12 mouse cellular contexts compared by ENCODE assay signal in the genomic region with DNA sequence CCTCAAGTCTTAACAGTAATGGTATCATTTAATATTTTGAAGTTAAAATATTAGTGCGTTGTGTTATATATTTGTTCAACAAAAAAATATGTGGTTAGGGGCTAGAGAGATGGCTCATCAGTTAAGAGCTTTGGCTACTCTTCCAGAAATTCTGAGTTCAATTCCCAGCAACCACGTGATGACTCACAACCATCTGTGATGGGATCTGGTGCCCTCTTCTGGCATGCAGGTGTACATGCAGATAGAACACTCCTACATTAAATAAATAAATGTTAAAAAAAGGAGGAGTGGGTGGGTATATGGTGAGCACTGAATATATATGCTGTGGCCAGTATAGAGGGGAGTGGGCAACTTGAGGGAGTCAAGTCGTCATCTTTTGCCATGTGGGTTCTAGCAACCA. TPM values are rescaled to one million over a fixed set of nuclear protein-coding genes. Genes with fewer than 3 reads are reported as not detected.
DNase-seq lines count a peak whose midpoint lies in the region; ATAC-seq and TF ChIP-seq lines count a peak whose summit lies in the region.
"Had no signal": no experiment of that assay in that cellular context is flagged by ENCODE, and none has a peak within 500 bp of the region (broad histone marks: within the 10 kb centered on the region; RNA-seq: fewer than 3 reads in every experiment).

No protein-coding gene starts in this region.

- no peak for ATAC-seq in neural tube, embryonic 15.5 days (ENCODE audit: low FRiP score)

- no peaks in the 10 kb centered on the region for H3K9me3 ChIP-seq in neural tube, embryonic 15.5 days (replicated peaks)
- H3K9me3 ChIP-seq: embryonic facial prominence, embryonic 12.5 days; kidney, embryonic 15.5 days; limb, embryonic 12.5 days; megakaryocyte, embryonic 14.5 days had no signal

- H3K36me3 ChIP-seq in neural tube, embryonic 15.5 days, result peaks cover 47% of the 10 kb centered on the region

- 83% methylated on average over 3 of the region's 3 CpGs for WGBS in neural tube, embryonic 15.5 days

- no peak overlapping the region for H3K4me3 ChIP-seq in gastrocnemius, adult 2 months
- no peak overlapping the region for H3K4me3 ChIP-seq in neural tube, embryonic 15.5 days (replicated peaks)
- H3K4me3 ChIP-seq: embryonic facial prominence, embryonic 12.5 days; kidney, embryonic 15.5 days; limb, embryonic 12.5 days; megakaryocyte, embryonic 14.5 days had no signal

- no peak overlapping the region for H3K4me2 ChIP-seq in neural tube, embryonic 15.5 days
- H3K4me2 ChIP-seq: embryonic facial prominence, embryonic 12.5 days; kidney, embryonic 15.5 days; limb, embryonic 12.5 days had no signal

- peaks cover 5% of the 10 kb centered on the region for H3K4me1 ChIP-seq in neural tube, embryonic 15.5 days
- H3K4me1 ChIP-seq: embryonic facial prominence, embryonic 12.5 days had no signal

- peak; percentile 42 for TF ChIP-seq CTCF in gastrocnemius, adult 2 months (IDR thresholded peaks at IDR 0.05)

- H3K27me3 ChIP-seq in neural tube, embryonic 15.5 days (replicated peaks), result no peaks in the 10 kb centered on the region
- H3K27me3 ChIP-seq: embryonic facial prominence, embryonic 12.5 days; kidney, embryonic 15.5 days; limb, embryonic 12.5 days; megakaryocyte, embryonic 14.5 days had no signal

- no peak overlapping the region for H3K27ac ChIP-seq in gastrocnemius, adult 2 months
- no peak overlapping the region for H3K27ac ChIP-seq in neural tube, embryonic 15.5 days (replicated peaks)
- H3K27ac ChIP-seq: embryonic facial prominence, embryonic 12.5 days; kidney, embryonic 15.5 days; limb, embryonic 12.5 days had no signal

- H3K9ac ChIP-seq in neural tube, embryonic 15.5 days (replicated peaks), result no peak overlapping the region
- H3K9ac ChIP-seq: embryonic facial prominence, embryonic 12.5 days; kidney, embryonic 15.5 days; limb, embryonic 12.5 days had no signal

- DNase-seq in gastrocnemius, adult 2 months, result no peak
- DNase-seq in gastrocnemius, postnatal 36 days, result no peak
- peak; percentile 15 for DNase-seq in neural tube, embryonic 10.5 days (ENCODE audit: extremely low spot score, low spot score)
- DNase-seq in embryo, embryonic 11 days, result peak; percentile 22
- peak; percentile 51 for DNase-seq in thymus, postnatal 4 days
- DNase-seq in cerebellum, adult 11 months, result no peak
- DNase-seq in ovary, adult 18-20 months (ENCODE audit: low spot score), result no peak

- intact Hi-C loops in gastrocnemius, adult 2 months (cut with DNase I), result no loop called here
- intact Hi-C loops in gastrocnemius, postnatal 36 days (cut with DNase I), result no loop called here

RNA-seq across cellular contexts. Expression of gene Gnl3, which starts 6.8 kb away (rescaled TPM):
- 10 to 100 TPM; 28.4 to 33.4 TPM for total RNA-seq in gastrocnemius, adult 2 months (2021)
- total RNA-seq in gastrocnemius, postnatal 36 days (2021), result 10 to 100 TPM; 23.0 to 33.0 TPM
- 53.6 and 72.9 TPM in 2 replicates for polyA plus RNA-seq in neural tube, embryonic 15.5 days (2015; fragmentation: Nextera tagmentation; extraction: Ambion mirVana)

RNA-seq across cellular contexts. Expression of gene Pbrm1, which starts 6.8 kb away (rescaled TPM):
- 10 to 100 TPM; 45.3 to 49.8 TPM for total RNA-seq in gastrocnemius, adult 2 months (2021)
- 10 to 100 TPM; 34.8 to 37.0 TPM for total RNA-seq in gastrocnemius, postnatal 36 days (2021)
- polyA plus RNA-seq in neural tube, embryonic 15.5 days (2015; fragmentation: Nextera tagmentation; extraction: Ambion mirVana), result 102 and 106 TPM in 2 replicates

RNA-seq across cellular contexts. Expression of gene Spcs1, which starts 24.3 kb away (rescaled TPM):
- total RNA-seq in gastrocnemius, adult 2 months (2021), result 100 to 1,000 TPM; 129 to 130 TPM
- 100 to 1,000 TPM; 113 to 123 TPM for total RNA-seq in gastrocnemius, postnatal 36 days (2021)
- polyA plus RNA-seq in neural tube, embryonic 15.5 days (2015; fragmentation: Nextera tagmentation; extraction: Ambion mirVana), result 363 and 381 TPM in 2 replicates

RNA-seq across cellular contexts. Expression of gene Glt8d1, which starts 24.6 kb away (rescaled TPM):
- 10 to 100 TPM in 1 of 2 experiments, 1 to 10 TPM in 1; 9.0 to 13.6 TPM for total RNA-seq in gastrocnemius, adult 2 months (2021)
- total RNA-seq in gastrocnemius, postnatal 36 days (2021), result 10 to 100 TPM in 1 of 2 experiments, 1 to 10 TPM in 1; 9.2 to 10.9 TPM
- polyA plus RNA-seq in neural tube, embryonic 15.5 days (2015; fragmentation: Nextera tagmentation; extraction: Ambion mirVana), result 54.4 and 55.9 TPM in 2 replicates

Comparison
In these comparisons a context has a peak if more than half of its experiments do, and no peak if none do; other contexts are left out.
1. DNase-seq: peak in neural tube, embryonic 10.5 days (single experiment), embryo, embryonic 11 days (single experiment) and thymus, postnatal 4 days (single experiment); none in gastrocnemius, adult 2 months (single experiment), gastrocnemius, postnatal 36 days (0 of 2), cerebellum, adult 11 months (single experiment) and ovary, adult 18-20 months (single experiment).